Mouse (Mus musculus) myocyte (in vitro differentiated cells): ENCODE results near the gene Tmem38b.

Source experiments
- CEBPB ChIP-seq: IDR thresholded peaks from 2 replicates; pipeline ENCODE4 v1.6.1; 2011; ENCODE audit warnings: mild to moderate bottlenecking, moderate library complexity; ENCODE audit not compliant: poor library complexity, insufficient read depth, severe bottlenecking
- E2F4 ChIP-seq: IDR thresholded peaks from one replicate; pipeline ENCODE4 v1.6.1; 2011; ENCODE audit warnings: mild to moderate bottlenecking, control low read depth, moderate library complexity; ENCODE audit not compliant: insufficient read depth
- MAX ChIP-seq: IDR thresholded peaks from one replicate; pipeline ENCODE4 v1.6.1; 2011; ENCODE audit warnings: low read depth, mild to moderate bottlenecking, control low read depth
- MYOD1 ChIP-seq, 3 experiments: IDR thresholded peaks; one replicate each; pipeline ENCODE4 v1.6.1; 2011; ENCODE audit warnings: control low read depth in 2 of 3, low read depth in 2 of 3, mild to moderate bottlenecking in 2 of 3, moderate library complexity in 1 of 3; ENCODE audit not compliant: insufficient read length in 2 of 3, control insufficient read depth in 1 of 3
- MYOG ChIP-seq, 3 experiments: IDR thresholded peaks; one replicate each; pipeline ENCODE4 v1.6.1; 2011; ENCODE audit warnings: control low read depth in 2 of 3, low read depth in 2 of 3, mild to moderate bottlenecking in 2 of 3; ENCODE audit not compliant: insufficient read length in 2 of 3, control insufficient read depth in 1 of 3, insufficient read depth in 1 of 3
- POLR2A ChIP-seq: IDR thresholded peaks from one replicate; pipeline ENCODE4 v1.6.1; 2011; ENCODE audit warnings: low read depth, mild to moderate bottlenecking, control low read depth, moderate library complexity; ENCODE audit not compliant: insufficient read length
- POLR2AphosphoS2 ChIP-seq: IDR thresholded peaks from one replicate; pipeline ENCODE4 v1.6.1; 2011; ENCODE audit warnings: low read depth, control low read depth; ENCODE audit not compliant: insufficient read length
- REST ChIP-seq: IDR thresholded peaks from one replicate; pipeline ENCODE4 v1.6.1; 2011; ENCODE audit warnings: mild to moderate bottlenecking, control low read depth, moderate library complexity; ENCODE audit not compliant: insufficient read depth, insufficient read length
- SRF ChIP-seq: IDR thresholded peaks from one replicate; pipeline ENCODE4 v1.6.1; 2011; ENCODE audit warnings: low read depth; ENCODE audit not compliant: control insufficient read depth, insufficient read length
- TCF12 ChIP-seq: IDR thresholded peaks from one replicate; pipeline ENCODE4 v1.6.1; 2011; ENCODE audit warnings: mild to moderate bottlenecking, control low read depth; ENCODE audit not compliant: poor library complexity, insufficient read depth, severe bottlenecking
- TCF3 ChIP-seq: IDR thresholded peaks from one replicate; pipeline ENCODE4 v1.6.1; 2011; ENCODE audit warnings: low read depth, control low read depth; ENCODE audit not compliant: insufficient read length
- USF1 ChIP-seq: IDR thresholded peaks from one replicate; pipeline ENCODE4 v1.6.1; 2011; ENCODE audit warnings: low read depth, mild to moderate bottlenecking, control low read depth, moderate library complexity

DNA sequence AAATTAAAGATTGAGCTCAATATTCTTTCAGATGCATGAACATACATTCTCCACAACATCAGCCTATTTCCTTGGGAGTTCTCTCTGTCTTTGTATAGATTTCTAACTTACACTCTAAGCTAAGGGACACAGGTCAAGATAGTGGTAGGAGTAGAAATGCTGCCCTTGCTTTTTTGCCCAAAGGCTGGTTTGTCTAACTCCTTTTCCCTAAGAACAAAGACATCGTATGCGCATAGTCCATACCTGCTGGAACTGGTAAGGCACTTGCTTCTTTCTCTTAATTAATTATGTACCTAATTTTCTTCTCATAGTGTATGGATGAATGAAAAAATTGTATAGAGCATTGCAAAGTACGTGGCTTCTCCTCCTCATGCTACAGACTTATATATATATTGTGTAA is 22.5 kb downstream of the Tmem38b start:
- no peak for TF ChIP-seq POLR2A
- TF ChIP-seq MYOD1 (IDR thresholded peaks at IDR 0.05; ENCODE audit: control insufficient read depth in 1 of 3, insufficient read length in 2 of 3, low read depth in 2 of 3), result no peak
- TF ChIP-seq USF1, result no peak
- no peak for TF ChIP-seq SRF
- no peak for TF ChIP-seq POLR2AphosphoS2
- TF ChIP-seq E2F4, result no peak
- TF ChIP-seq CEBPB, result no peak
- no peak for TF ChIP-seq TCF12
- no peak for TF ChIP-seq MYOG (IDR thresholded peaks at IDR 0.05; ENCODE audit: control insufficient read depth in 1 of 3, insufficient read depth in 1 of 3, insufficient read length in 2 of 3, low read depth in 2 of 3)
- no peak for TF ChIP-seq TCF3
- TF ChIP-seq MAX, result no peak
- TF ChIP-seq REST, result no peak
